Mouse (Mus musculus) hindbrain, embryonic 16.5 days (tissue): ENCODE results near the gene Mapre3. TPM values are rescaled to one million over a fixed set of nuclear protein-coding genes. Genes with fewer than 3 reads are reported as not detected.

Experiments
- ATAC-seq: fragments of 200-750 bp; cut with Nextera tagmentation; 2 replicates; pipeline ENCODE4 v1.8.0; 2017; ENCODE audit warnings: moderate TSS enrichment, moderate library complexity
- H3K27ac ChIP-seq: fragments of 300-500 bp; sonication (generic); 2 replicates; pipeline ENCODE4 v1.5.1; 2014; ENCODE audit warnings: low read depth, mild to moderate bottlenecking, control low read depth, low read length, moderate library complexity
- H3K27me3 ChIP-seq: fragments of 300-500 bp; sonication (generic); replicated peaks from 2 replicates; pipeline ENCODE4 v1.6.1; 2014; ENCODE audit warnings: low read length; ENCODE audit not compliant: control insufficient read depth, insufficient read depth
- H3K36me3 ChIP-seq: fragments of 300-500 bp; sonication (generic); 2 replicates; pipeline ENCODE4 v1.6.1; 2014; ENCODE audit warnings: mild to moderate bottlenecking, low read length, moderate library complexity, mixed read lengths; ENCODE audit not compliant: control insufficient read depth, insufficient read depth
- H3K4me1 ChIP-seq: fragments of 300-500 bp; sonication (generic); 2 replicates; pipeline ENCODE4 v1.6.1; 2014; ENCODE audit warnings: low read depth, low read length; ENCODE audit not compliant: control insufficient read depth, insufficient read depth
- H3K4me2 ChIP-seq: fragments of 300-500 bp; sonication (generic); 2 replicates; pipeline ENCODE4 v1.6.1; 2014; ENCODE audit warnings: mild to moderate bottlenecking, low read length, control low read depth, moderate library complexity
- H3K4me3 ChIP-seq: fragments of 300-500 bp; sonication (generic); 2 replicates; pipeline ENCODE4 v1.5.1; 2014; ENCODE audit warnings: mild to moderate bottlenecking, low read length, control low read depth, moderate library complexity
- H3K9ac ChIP-seq: fragments of 300-500 bp; sonication (generic); 2 replicates; pipeline ENCODE4 v1.6.1; 2014; ENCODE audit warnings: low read depth, mild to moderate bottlenecking, control low read depth, low read length, moderate library complexity
- H3K9me3 ChIP-seq: fragments of 300-500 bp; sonication (generic); 2 replicates; pipeline ENCODE4 v1.6.1; 2014; ENCODE audit warnings: mild to moderate bottlenecking, low read length, moderate library complexity; ENCODE audit not compliant: control insufficient read depth
- WGBS: fragments of 180-500 bp; shearing (Covaris S2); extraction: QIAGEN DNeasy Blood & Tissue Kit; methylation state at CpG from one replicate; pipeline ENCODE4 v1.1.7; 2014; 5-methylcytosine and 5-hydroxymethylcytosine counted together
- polyA plus RNA-seq: library from polyadenylated mRNA; unstranded; fragments of >200 nt; fragmentation: Nextera tagmentation; extraction: Ambion mirVana; gene quantifications from 2 replicates; pipeline ENCODE4 v1.2.1, GENCODE M21; 2015

The Mapre3 gene
- polyA plus RNA-seq, 1 experiment from 2014 or later, result 153 TPM

DNA sequence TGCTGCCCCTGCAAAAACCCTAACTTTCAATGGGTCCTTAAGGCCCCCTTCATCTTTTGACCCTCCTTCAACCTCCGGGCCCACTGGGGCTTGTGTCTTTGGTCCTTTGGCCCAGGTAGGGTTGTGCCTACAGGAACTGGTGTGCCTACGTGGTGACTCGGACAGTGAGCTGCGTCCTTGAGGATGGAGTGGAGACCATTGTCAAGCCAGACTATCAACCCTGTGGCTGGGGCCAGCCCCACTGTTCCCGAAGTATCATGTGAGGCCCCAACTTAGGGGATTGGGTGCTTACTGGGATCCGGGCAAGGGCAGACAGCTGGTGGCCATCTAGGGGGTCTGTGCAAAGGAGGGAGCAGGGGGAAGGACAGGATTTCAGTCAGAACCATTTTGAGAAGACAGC lies 100.4 kb downstream of the Mapre3 start:
- Histone ChIP-seq H3K36me3 (no peaks in the 10 kb centered on the region), H3K9ac (no peak overlapping the region), H3K27me3 (no peaks in the 10 kb centered on the region), H3K4me3 (no peak overlapping the region), H3K4me2 (peak overlapping the region; percentile 32; the same call in 1 of the 2 replicates), H3K27ac (no peak overlapping the region), H3K4me1 (peaks cover 15% of the 10 kb centered on the region), H3K9me3 (no peaks in the 10 kb centered on the region)
- WGBS, result 84% methylated on average over 6 of the region's 6 CpGs
- no peak for ATAC-seq

DNA sequence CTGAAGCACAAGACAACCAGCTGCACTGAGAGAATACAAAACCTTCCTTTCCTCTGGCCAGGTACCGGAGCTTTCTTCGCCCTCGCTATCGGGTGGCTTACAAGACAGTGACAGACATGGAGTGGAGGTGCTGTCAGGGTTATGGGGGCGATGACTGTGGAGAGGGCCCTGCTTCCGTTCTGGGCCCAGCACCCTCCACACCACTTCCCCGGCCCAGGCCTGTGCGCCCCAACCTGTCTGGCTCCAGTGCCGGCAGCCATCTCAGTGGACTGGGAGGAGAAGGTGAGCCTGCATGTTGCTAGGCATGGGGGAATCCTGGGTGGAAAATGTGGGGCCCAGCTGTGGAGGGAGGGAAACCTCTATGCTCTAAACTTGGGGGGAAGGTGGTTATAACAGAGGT lies 101.0 kb downstream of the Mapre3 start:
- peaks cover 15% of the 10 kb centered on the region for H3K4me1 ChIP-seq
- no peaks in the 10 kb centered on the region for H3K36me3 ChIP-seq
- peak overlapping the region; percentile 40; the same call in 1 of the 2 replicates for H3K9ac ChIP-seq
- 68% methylated on average over 9 of the region's 9 CpGs for WGBS
- H3K4me3 ChIP-seq, result no peak overlapping the region
- peak overlapping the region; percentile 32 for H3K4me2 ChIP-seq
- ATAC-seq, result peak; percentile 19
- H3K9me3 ChIP-seq, result no peaks in the 10 kb centered on the region
- H3K27me3 ChIP-seq, result no peaks in the 10 kb centered on the region
- 0 out of 2 replicates have a peak overlapping the region, but pooled peaks have one; percentile 48 for H3K27ac ChIP-seq

Other genes with a start within 250 kb of the Mapre3 start
- gene Kcnk3, start 226.5 kb upstream of the Mapre3 start, polyA plus RNA-seq, result 8.0 and 10.6 TPM in 2 replicates
- gene Slc35f6, start 166.7 kb upstream of the Mapre3 start, polyA plus RNA-seq, result 33.6 and 35.4 TPM in 2 replicates
- gene Cenpa, start 147.9 kb upstream of the Mapre3 start, polyA plus RNA-seq, result 42.7 and 54.7 TPM in 2 replicates
- gene Dpysl5, start 103.1 kb upstream of the Mapre3 start, polyA plus RNA-seq, result 200 and 274 TPM in 2 replicates
- 67.0 and 68.4 TPM in 2 replicates for gene Tmem214, start 53.4 kb downstream of the Mapre3 start, polyA plus RNA-seq
- gene Agbl5, start 74.1 kb downstream of the Mapre3 start, polyA plus RNA-seq, result 19.1 and 23.1 TPM in 2 replicates
- gene Ost4, start 93.1 kb downstream of the Mapre3 start, polyA plus RNA-seq, result 232 and 244 TPM in 2 replicates
- gene Emilin1, start 98.8 kb downstream of the Mapre3 start, polyA plus RNA-seq, result 16.3 and 24.6 TPM in 2 replicates
- gene Khk, start 106.8 kb downstream of the Mapre3 start, polyA plus RNA-seq, result 12.2 and 13.7 TPM in 2 replicates
- gene Cgref1, start 130.9 kb downstream of the Mapre3 start, polyA plus RNA-seq, result 77.3 and 89.1 TPM in 2 replicates
- gene Preb, start 145.7 kb downstream of the Mapre3 start, polyA plus RNA-seq, result 115 and 123 TPM in 2 replicates
- gene Tcf23, start 154.0 kb downstream of the Mapre3 start, polyA plus RNA-seq, result not detected in 2 replicates
- gene Atraid, start 233.7 kb downstream of the Mapre3 start, polyA plus RNA-seq, result 174 and 195 TPM in 2 replicates
- gene Slc5a6, start 234.3 kb downstream of the Mapre3 start, polyA plus RNA-seq, result 30.1 and 31.6 TPM in 2 replicates
- gene Cad, start 240.1 kb downstream of the Mapre3 start, polyA plus RNA-seq, result 11.6 and 16.8 TPM in 2 replicates